Mouse (Mus musculus): ENCODE results near the gene Bik. TPM values are rescaled to one million over a fixed set of nuclear protein-coding genes. Genes with fewer than 3 reads are reported as not detected.
A peak's percentile ranks its signal among the peaks of the same experiment; 100 is the strongest.

Bik gene
- total and polyA plus RNA-seq, 3 experiments, result 7.6 to 10.2 TPM; not detected in 1

- H3K9ac ChIP-seq (ENCODE audit: control insufficient read depth, low read depth, low read length, poor library complexity, severe bottlenecking), result no peak overlapping the region
- DNase-seq (ENCODE audit: low read depth, low spot score), result no peak
- H3K79me2 ChIP-seq (ENCODE audit: control insufficient read depth, insufficient read depth, low read length, poor library complexity), result peaks cover 43% of the 10 kb centered on the region
- H3K4me1 ChIP-seq (ENCODE audit: control insufficient read depth in 1 of 2, insufficient read depth in 2 of 2, low read length in 2 of 2), result peaks cover 17 to 23% of the 10 kb centered on the region in 2 experiments
- peaks cover 12 to 20% of the 10 kb centered on the region in 2 experiments for H3K36me3 ChIP-seq (ENCODE audit: control insufficient read depth in 1 of 2, insufficient read depth in 2 of 2, low read length in 2 of 2)
- H3K4me3 ChIP-seq (ENCODE audit: control insufficient read depth in 1 of 2, insufficient read depth in 1 of 2, low read depth in 2 of 2, low read length in 2 of 2), result no peak overlapping the region
- no peak for TF ChIP-seq POLR2A (IDR thresholded peaks at IDR 0.05; ENCODE audit: control insufficient read depth in 1 of 2, insufficient read depth in 1 of 2, low read depth in 1 of 2, low read length in 2 of 2, poor library complexity in 1 of 2)
- TF ChIP-seq MAX (IDR thresholded peaks at IDR 0.05; ENCODE audit: low read length), result no peak
- no peak overlapping the region for H3K27ac ChIP-seq (ENCODE audit: control insufficient read depth, low read depth, low read length)
- H3K9me3 ChIP-seq (replicated peaks; ENCODE audit: insufficient read depth, low read length), result no peaks in the 10 kb centered on the region
- H3K27me3 ChIP-seq (ENCODE audit: control insufficient read depth in 1 of 2, insufficient read depth in 2 of 2, low read length in 2 of 2), result no peaks in the 10 kb centered on the region
Observed at GRCm38 (mm10) chr15:83590841-83591240, 64.2 kb downstream of the Bik start.

DNA sequence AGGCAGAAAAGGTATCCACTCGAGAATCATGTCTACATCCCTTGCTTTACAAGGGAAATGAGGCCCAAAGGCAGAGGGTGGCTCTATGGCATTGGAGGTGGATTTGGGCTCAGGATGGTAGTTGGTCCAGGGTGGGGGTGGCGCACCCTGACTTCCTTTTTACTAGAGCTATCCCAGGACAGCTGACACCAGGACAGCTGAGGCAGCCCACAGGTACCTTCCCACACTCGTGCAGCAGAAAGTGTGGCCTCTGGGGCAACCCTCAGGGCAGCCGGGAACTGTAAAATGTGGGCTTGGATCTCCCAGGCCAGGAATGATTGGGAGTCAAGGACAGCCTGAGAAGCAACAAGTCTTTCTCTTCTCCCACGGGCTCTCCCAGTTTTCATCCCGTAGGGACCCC is 65.1 kb downstream of the Bik start:
- Histone ChIP-seq H3K36me3 (ENCODE audit: control insufficient read depth in 1 of 2, insufficient read depth in 2 of 2, low read length in 2 of 2) (peaks cover 5 to 20% of the 10 kb centered on the region in 2 experiments), H3K27ac (ENCODE audit: control insufficient read depth, low read depth, low read length) (peak overlapping the region; percentile 95), H3K79me2 (ENCODE audit: control insufficient read depth, insufficient read depth, low read length, poor library complexity) (peaks cover 43% of the 10 kb centered on the region), H3K27me3 (ENCODE audit: control insufficient read depth in 1 of 2, insufficient read depth in 2 of 2, low read length in 2 of 2) (no peaks in the 10 kb centered on the region), H3K4me1 (ENCODE audit: control insufficient read depth in 1 of 2, insufficient read depth in 2 of 2, low read length in 2 of 2) (peaks cover 17 to 23% of the 10 kb centered on the region in 2 experiments), H3K4me3 (ENCODE audit: control insufficient read depth in 1 of 2, insufficient read depth in 1 of 2, low read depth in 2 of 2, low read length in 2 of 2) (no peak overlapping the region), H3K9ac (ENCODE audit: control insufficient read depth, low read depth, low read length, poor library complexity, severe bottlenecking) (peak overlapping the region; percentile 86), H3K9me3 (replicated peaks; ENCODE audit: insufficient read depth, low read length) (no peaks in the 10 kb centered on the region)
- no peak for DNase-seq (ENCODE audit: low read depth, low spot score)
- no peak for TF ChIP-seq UBTF (IDR thresholded peaks at IDR 0.05; ENCODE audit: borderline replicate concordance, insufficient read depth, low read depth, low read length)
- no peak for TF ChIP-seq MXI1 (IDR thresholded peaks at IDR 0.05; ENCODE audit: low read depth, low read length)
- no peak for TF ChIP-seq ELF1 (IDR thresholded peaks at IDR 0.05; ENCODE audit: low read depth, low read length)
- no peak for TF ChIP-seq TAL1 (IDR thresholded peaks at IDR 0.05; ENCODE audit: low read length)
- no peak for TF ChIP-seq MAX (IDR thresholded peaks at IDR 0.05; ENCODE audit: low read length)
- no peak for TF ChIP-seq JUND (IDR thresholded peaks at IDR 0.05; ENCODE audit: low read depth, low read length)
- TF ChIP-seq HCFC1 (IDR thresholded peaks at IDR 0.05; ENCODE audit: low read depth, low read length), result no peak
- TF ChIP-seq POLR2AphosphoS2 (IDR thresholded peaks at IDR 0.05; ENCODE audit: low read length), result no peak

GRCm38 (mm10) chr15:83592260-83593188 is 65.9 kb downstream of the Bik start:
- H3K27ac ChIP-seq (ENCODE audit: control insufficient read depth, low read depth, low read length), result peak overlapping the region; percentile 95
- H3K4me3 ChIP-seq (ENCODE audit: control insufficient read depth in 1 of 2, insufficient read depth in 1 of 2, low read depth in 2 of 2, low read length in 2 of 2), result peak overlapping the region; percentile 59 to 80
- no peaks in the 10 kb centered on the region for H3K27me3 ChIP-seq (ENCODE audit: control insufficient read depth in 1 of 2, insufficient read depth in 2 of 2, low read length in 2 of 2)
- H3K9me3 ChIP-seq (replicated peaks; ENCODE audit: insufficient read depth, low read length), result no peaks in the 10 kb centered on the region
- H3K36me3 ChIP-seq (ENCODE audit: control insufficient read depth in 1 of 2, insufficient read depth in 2 of 2, low read length in 2 of 2), result peaks cover 5 to 20% of the 10 kb centered on the region in 2 experiments
- DNase-seq (ENCODE audit: low read depth, low spot score), result peak; percentile 68
- peaks cover 43% of the 10 kb centered on the region for H3K79me2 ChIP-seq (ENCODE audit: control insufficient read depth, insufficient read depth, low read length, poor library complexity)
- peaks cover 17 to 23% of the 10 kb centered on the region in 2 experiments for H3K4me1 ChIP-seq (ENCODE audit: control insufficient read depth in 1 of 2, insufficient read depth in 2 of 2, low read length in 2 of 2)
- peak overlapping the region; percentile 86 for H3K9ac ChIP-seq (ENCODE audit: control insufficient read depth, low read depth, low read length, poor library complexity, severe bottlenecking)
- TF ChIP-seq ELF1 (IDR thresholded peaks at IDR 0.05; ENCODE audit: low read depth, low read length) (no peak), TCF12 (IDR thresholded peaks at IDR 0.05; ENCODE audit: low read depth, low read length) (peak; percentile 71), NRF1 (IDR thresholded peaks at IDR 0.05; ENCODE audit: insufficient read depth, low read depth, low read length, poor library complexity, severe bottlenecking) (0 out of 2 replicates have a peak, but pooled peaks have one; percentile 15), POLR2A (IDR thresholded peaks at IDR 0.05; ENCODE audit: control insufficient read depth in 1 of 2, insufficient read depth in 1 of 2, low read depth in 1 of 2, low read length in 2 of 2, poor library complexity in 1 of 2) (no peak; a peak in 1 of 4 replicates), RCOR1 (IDR thresholded peaks at IDR 0.05; ENCODE audit: low read depth, low read length) (peak; percentile 62; the same call in 1 of the 2 replicates), ETS1 (IDR thresholded peaks at IDR 0.05; ENCODE audit: low read depth, low read length) (peak; percentile 63), BHLHE40 (IDR thresholded peaks at IDR 0.05; ENCODE audit: borderline replicate concordance, low read depth, low read length) (peak; percentile 73; the same call in 1 of the 2 replicates), MXI1 (IDR thresholded peaks at IDR 0.05; ENCODE audit: low read depth, low read length) (peak; percentile 70; the same call in 1 of the 2 replicates), ZKSCAN1 (IDR thresholded peaks at IDR 0.05; ENCODE audit: low read depth, low read length) (no peak), MAX (IDR thresholded peaks at IDR 0.05; ENCODE audit: low read length) (no peak; the same call in 1 of the 2 replicates), SIN3A (IDR thresholded peaks at IDR 0.05; ENCODE audit: low read length) (peak; percentile 81), RAD21 (IDR thresholded peaks at IDR 0.05; ENCODE audit: low read depth, low read length) (no peak), TAL1 (IDR thresholded peaks at IDR 0.05; ENCODE audit: low read length) (peak; percentile 91), ZC3H11A (IDR thresholded peaks at IDR 0.05; ENCODE audit: low read depth, low read length) (no peak), ZNF384 (IDR thresholded peaks at IDR 0.05; ENCODE audit: low read depth, low read length) (peak; percentile 92), EP300 (IDR thresholded peaks at IDR 0.05; ENCODE audit: low read depth in 1 of 2, low read length in 2 of 2) (peak; percentile 64 to 67), E2F4 (IDR thresholded peaks at IDR 0.05; ENCODE audit: borderline replicate concordance, low read depth, low read length) (no peak), SMC3 (IDR thresholded peaks at IDR 0.05; ENCODE audit: low read depth, low read length) (0 out of 2 replicates have a peak, but pooled peaks have one; percentile 2)
